Mouse (Mus musculus) thymus, postnatal 14 days (tissue): ENCODE data around the gene Gm21962.
A peak's percentile ranks its signal among the peaks of the same experiment; 100 is the strongest.
"Not testable (repeated sequence)": the region's sequence is repeated elsewhere in the genome, so short reads cannot be mapped to it uniquely, and the experiment has no call there.

ENCODE experiments used
- DNase-seq: peaks from one replicate; pipeline ENCODE4 v3.0.0; 2021

Gene Gm21962

DNA sequence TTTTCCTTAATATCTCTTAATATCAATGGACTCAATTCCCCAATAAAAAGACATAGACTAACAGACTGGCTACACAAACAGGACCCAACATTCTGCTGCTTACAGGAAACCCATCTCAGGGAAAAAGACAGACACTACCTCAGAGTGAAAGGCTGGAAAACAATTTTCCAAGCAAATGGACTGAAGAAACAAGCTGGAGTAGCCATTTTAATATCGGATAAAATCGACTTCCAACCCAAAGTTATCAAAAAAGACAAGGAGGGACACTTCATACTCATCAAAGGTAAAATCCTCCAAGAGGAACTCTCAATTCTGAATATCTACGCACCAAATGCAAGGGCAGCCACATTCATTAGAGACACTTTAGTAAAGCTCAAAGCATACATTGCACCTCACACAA lies at the start of gene Gm21962:
Gene Gm21962 (plus strand): TSS at position 301 of the 400 bp plus-strand sequence.
- not testable (repeated sequence) for DNase-seq

DNA sequence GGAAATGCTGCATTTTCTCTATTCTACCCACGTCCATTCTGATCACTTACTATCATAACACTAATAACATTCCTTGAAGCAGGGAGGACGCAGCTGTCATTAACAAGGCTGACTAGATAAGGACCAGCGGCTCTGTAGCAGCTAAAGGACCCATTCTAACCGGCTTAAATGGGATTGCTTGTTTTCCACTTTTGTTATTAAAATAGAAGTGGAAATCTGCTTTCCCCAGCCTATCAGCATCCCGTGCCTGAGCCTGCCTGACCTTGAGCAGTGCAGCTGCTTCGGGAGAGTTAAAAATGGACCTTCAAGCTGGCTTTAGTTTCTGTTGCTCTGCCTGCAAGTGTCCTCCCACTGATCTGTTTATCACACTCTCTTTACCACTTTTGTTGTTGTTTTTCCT lies 49.2 kb upstream of the Gm21962 start:
- no peak for DNase-seq

DNA sequence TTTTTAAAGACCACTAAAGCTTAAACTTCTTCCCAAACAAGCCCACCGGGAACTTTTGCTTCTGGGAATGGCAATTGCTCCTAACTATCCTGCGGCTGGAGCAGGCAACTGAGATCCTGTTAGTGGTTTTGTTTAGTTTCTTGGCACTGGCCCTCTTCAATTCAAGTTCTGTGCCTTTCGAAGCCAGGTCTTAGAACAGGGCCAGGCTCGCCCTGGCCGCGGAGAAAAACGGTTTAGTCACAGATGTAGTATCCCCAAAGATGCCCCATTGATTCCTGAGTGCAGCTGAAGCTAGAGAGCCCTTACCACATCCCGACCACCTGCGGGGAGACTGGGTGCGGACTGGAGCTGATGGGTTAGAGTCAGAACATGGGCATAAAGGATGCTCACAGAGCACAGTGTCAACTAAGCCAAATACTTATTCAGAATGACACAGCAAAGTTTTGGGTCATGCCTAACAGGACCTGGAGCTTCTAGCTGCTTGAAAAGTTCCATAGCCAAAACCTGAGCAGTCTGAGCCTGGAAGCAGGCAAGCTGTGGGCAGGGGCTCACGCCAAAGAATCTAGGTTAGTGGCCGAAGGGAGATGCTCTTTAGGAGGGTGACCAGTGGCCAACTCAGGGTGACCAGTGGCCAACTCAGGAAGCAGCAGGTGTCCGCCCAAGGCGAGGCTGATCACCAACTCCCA lies 48.3 kb upstream of the Gm21962 start:
- no peak for DNase-seq

DNA sequence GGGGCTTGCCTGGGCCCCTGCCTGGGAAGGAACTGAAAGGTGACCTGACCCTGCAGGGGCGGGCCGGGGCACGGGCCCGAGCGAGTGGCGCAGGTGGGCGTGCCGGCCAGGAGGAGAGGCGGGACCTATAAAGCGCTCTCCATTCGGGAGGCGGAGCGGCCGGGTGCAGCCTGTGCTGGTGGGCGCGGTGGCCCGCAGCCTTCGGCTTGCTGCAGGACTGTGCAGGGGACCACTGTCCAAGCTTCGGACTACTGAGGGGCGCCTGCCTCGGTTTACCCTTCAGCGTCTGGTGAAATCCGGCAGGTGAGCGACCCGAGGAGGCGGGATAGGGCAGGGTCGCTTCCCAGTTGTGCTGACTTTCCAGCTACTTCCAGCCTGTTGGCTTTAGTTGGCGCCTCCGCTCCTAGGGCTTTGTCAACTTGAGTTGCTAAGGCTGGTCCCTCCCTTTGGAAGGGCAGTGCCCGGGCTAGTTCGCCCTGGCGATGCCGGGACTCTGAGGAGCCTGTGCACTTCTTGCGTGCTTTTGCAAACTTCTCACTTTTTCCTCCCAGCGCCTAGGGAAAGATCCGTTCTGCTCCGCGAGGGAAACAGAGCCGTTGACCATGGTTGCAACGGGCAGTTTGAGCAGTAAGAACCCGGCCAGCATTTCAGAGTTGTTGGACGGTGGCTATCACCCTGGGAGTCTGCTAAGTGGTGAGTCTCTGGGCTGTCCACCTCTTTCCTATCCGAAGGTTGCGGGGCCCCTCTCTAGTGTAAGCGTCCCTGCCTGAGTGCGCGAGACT lies 47.6 kb upstream of the Gm21962 start:
- peak; percentile 17 for DNase-seq

DNA sequence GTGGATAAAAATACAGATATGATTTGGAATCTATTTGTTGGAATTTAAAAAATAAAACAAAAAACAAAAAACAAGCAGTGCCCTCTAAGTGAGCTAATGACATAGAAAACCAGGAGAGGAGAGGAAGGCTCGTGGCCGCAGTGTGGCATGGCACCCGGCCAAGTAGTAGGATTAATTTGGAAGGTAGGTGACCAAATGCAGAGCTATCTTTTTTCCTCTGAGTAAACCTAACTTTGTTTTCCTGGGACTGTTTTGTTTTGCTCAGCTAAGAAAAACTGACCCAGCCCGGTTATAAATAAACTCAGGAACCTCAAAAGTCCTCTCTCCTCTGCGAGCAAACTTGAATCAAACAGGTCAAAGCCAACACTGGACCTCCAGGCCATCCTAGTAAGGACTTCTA lies 46.3 kb upstream of the Gm21962 start:
- DNase-seq: no peak

DNA sequence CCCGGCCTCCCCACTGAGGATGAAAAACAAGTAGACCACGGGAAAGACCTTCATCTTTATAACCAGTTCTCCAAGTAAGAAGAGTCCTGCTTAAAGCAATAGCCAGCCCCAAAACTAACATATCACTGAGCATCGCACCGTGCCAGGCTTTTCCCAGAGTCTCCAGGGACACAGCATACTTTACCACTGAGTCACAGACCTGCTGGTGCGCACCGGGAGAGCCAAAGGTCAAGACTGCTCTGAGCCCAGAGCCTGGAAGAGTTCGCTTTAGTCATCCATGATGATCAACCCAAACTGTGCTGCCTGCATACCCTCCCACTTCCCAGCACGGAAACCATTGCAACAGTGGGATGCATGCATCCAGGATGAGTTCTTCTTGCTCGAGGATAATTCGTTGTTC lies 37.6 kb upstream of the Gm21962 start:
- DNase-seq: no peak

DNA sequence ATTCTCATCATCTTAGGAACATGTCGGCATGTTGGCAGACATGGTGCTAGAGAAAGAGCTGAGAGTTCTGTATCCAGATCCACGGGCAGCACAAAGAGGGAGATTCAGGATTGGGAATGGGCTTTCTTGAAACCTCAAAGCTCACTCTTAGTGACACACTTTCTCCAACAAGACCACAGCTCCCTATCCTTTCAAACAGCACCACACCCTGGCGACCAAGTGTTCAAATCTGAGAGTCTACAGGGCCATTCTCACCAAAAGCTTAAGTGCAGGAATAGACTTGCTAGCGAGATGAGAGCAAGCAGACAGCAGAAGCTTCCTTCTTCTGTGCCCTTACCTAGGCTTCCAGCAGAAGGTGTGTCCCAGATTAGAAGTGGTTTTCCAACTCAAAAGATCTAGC lies 34.8 kb upstream of the Gm21962 start:
- no peak for DNase-seq

DNA sequence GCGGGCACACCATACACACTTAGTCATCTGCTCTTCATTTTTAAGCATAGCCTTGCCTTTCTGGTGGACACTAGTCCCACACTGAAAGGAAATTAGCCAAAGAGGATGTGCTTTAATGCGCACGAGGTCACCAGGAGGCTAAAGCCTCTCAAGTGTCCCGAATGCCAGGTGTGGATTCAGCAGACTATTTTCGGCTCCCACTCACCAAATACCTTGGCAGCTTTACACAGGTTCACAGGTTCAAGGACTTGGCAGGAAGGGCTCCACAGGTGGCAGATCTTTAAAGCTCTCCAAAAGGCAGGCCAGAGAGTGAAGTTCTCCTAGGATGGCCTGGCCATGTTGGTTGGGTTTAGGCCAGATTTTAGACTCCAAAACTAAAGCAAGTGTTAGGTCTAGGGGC lies 30.1 kb upstream of the Gm21962 start:
- no peak for DNase-seq

DNA sequence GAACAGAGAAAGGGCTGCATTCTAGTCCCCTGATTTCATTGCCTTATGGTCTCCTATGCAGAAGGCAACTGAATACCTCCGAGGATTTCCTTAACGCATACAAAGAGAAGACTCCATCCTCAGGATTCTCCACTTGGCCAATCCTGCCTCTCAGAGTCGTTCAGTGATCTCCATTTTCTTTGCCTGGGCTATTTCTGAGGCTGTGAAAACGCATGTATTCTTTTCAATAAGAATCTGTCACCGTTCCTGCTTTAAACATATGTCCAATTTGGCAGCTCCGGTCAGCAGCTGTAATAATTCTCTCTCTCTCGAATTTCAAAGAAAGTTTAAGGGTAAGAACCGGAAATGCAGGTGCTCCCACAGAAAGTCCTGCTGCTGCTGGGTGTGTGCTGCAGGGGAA lies 29.2 kb upstream of the Gm21962 start:
- no peak for DNase-seq

DNA sequence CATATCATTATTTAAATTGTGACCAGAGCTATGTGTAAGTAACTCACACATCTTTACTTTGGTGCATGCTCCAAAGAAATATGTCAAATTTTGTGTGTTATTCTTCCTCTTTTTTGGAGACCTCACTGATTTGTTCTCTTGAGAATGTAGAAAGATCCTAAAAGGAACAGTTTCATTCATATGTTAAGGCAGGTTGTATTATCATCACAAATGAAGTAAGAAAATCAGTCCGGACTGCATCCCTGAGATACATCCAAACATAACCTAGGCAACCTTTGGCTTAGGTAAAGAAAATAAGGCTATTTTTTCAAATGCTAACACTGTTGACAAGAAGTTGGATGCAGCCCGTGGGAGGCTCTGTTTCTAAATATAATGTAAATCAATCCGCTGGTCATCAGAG lies 28.8 kb upstream of the Gm21962 start:
- no peak for DNase-seq

DNA sequence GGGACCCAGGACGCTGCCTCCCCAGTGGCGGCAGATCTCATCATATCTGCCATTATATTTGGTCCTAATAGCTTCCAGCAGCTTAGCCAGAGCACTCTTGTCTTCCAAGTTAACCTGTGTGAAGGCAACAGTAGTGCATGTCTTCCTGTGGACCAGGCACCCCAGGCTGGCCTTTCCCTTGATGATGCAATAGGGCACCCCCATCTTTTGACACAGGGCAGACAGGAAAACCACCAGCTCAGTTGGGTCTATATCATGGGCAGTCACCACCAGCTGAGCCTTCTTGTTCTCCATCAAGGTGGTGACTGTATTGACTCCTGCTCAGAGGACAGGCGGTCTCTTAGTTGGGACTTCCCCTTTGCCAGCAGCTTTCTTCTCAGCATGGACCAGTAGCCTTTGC lies 27.2 kb upstream of the Gm21962 start:
- DNase-seq: no peak

DNA sequence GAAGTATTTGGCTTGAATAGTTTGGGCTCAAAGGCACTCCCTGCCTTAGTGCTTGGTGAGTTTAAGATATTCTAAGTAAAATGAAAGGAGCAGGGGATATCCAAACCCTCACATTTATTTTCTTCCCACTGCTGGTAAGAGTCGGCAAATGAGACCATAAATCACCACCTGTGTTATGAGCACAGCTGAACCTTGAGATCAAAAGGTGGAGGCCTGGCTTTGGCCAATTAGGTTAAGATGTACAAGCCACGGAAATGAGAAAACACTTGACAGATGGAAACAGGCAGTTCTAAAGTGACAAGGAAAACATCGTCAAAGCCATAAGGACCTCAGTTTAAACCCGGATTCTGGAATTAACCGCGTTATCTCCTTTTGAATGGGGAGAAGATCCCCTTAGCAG lies 26.4 kb upstream of the Gm21962 start:
- DNase-seq: no peak

DNA sequence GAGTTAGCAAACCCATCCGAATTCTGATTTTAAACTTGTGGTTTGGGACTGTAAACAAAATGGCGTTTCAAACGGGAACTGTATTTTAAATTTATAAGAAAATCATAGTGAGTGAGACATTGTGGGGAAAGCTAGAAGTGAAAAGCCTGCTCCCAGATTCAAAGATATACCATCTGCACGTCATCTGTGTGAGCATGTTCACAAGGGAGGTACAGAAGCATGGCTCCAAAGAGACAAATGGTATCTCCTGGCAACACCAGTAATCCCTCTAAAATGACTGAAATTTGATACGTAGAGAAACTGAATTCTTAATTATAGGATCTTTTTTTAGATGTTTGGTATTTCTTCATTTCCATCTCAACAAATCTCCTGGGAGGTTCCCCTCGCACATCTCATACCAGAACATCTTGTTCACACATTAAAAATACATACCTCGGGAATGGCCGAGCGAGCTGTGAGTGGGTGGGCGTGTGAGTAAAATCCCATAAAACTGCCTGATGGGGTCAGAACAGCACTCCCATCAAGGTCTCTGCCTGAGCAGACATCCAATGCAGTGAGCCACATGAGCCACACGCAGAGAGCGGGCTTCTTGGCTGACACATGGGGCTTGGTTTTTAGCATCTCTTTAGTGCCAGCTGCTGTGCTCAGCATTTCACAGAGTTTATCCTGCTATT lies 23.8 kb upstream of the Gm21962 start:
- DNase-seq: no peak

DNA sequence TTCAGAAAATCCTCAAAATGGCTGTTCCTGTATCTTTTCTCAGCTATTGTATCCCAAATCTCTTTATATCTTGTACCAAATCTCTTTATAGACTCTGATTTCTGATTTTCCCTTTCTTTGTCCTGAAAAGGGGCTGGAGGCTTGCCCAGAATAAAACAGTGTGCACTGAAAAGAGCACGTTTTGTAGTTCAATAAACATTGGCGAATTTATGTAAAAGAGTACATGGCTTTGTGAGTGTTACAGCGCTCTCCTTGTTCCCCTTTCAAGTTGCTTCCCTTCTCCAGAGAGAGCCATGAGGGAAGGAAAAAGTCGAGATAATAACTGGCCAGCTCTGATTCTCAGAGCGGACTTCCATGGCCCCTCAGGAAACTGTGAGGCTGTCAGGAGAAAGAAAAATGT lies 22.2 kb upstream of the Gm21962 start:
- no peak for DNase-seq

DNA sequence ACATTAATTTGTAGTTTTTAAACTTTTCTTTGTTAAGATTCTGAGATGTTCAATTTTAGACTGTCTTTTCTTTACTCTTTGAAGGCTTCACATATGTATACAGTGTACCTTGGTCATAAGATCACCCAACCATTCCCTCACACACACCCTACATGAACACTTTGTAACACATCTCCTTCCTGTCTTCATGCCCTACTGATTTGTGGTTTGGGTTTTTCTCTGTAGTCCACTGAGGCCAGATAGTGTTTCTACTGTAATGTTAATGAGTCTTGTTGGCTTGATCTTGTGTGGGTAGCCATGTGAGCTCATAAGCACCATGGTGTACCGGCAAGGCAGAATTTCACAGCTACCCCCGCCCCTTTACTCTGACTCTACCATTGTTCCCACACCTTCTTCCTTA lies 18.5 kb upstream of the Gm21962 start:
- no peak for DNase-seq

DNA sequence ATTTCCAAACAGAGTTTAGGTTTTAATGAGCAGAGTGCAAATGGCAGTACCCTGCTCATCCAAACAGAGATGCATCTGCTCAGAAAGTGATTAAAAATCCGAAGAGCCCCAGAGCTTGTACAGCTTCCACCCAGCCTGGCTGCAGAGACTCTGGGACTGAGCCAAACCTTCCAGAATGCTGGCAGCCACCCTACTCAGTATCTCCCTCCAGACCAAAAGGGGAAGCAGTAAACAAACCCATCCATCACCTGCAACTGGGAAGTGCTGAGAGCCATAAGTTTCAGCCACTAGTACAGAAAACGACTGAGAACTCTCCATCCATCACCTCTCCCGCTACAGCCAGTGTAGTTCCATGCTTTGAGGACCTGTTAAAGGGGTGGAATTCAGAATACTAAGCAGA lies 9.6 kb downstream of the Gm21962 start:
- no peak for DNase-seq

DNA sequence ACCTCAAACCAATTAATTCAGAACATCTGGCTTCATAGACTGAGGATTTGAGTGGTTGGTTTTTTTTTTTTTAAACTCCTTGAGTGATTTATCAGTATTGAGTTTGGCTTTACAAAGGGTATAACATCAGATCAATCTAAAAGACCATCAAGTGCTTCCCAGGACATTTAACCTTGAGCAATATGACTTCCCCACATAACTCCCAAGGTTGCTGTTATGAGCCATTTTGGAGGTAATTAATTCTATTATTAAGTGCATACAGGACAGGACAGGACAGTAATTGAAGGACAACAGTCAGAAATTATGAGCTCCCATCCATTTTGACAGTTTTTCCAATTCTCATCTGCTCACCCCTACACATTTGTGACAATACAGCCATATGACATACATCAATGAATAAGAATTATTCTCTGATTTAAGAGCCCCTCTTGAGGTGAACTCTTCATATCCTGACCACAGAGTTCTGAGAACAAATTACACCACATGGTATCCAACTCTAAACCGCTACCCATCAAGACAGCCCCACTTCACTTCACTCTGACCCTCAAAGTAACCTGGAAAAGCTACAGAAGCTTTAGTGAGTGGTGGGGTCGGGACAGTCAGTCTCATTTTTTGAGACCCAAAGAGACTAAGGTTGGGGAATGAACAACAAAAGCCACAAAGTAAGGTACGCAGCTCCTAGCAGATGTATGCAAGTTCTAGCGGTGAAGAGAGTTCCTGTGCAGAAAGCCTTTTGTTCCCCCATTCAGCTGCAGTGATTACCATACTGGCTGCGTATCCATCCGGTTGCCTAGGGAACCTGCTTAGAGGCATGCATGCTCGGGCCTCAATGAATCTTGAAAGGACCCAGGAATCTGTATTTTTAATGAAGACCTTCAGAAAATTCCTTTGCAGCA lies 11.8 kb downstream of the Gm21962 start:
- DNase-seq: no peak

DNA sequence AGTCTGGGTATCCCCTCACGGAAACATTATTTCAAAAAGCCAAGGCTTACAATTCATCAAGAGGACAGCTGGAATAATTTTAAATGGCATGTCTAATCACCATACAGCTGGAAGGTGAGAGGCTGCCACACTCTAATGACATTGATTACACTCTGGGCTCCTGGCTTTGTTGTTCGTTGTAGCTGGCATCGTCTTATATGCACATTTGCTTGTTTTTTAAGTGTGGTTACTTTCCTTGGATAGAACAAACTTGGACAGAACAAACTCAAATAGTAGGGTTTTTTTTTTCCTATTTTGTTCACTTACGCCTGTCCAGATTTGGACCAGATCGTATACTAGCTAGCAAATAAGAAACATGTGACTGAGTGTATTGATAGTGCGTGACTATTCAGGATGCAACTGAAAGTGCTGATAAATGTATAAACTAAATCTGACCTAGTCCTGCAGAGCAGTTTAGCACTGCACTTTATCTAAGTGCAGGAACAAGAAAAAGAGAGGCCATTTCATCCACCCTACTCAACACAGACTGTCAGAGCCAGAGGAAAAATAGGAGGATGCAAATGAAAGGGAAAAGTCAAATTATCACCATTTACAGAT lies 12.6 kb downstream of the Gm21962 start:
- DNase-seq: no peak

DNA sequence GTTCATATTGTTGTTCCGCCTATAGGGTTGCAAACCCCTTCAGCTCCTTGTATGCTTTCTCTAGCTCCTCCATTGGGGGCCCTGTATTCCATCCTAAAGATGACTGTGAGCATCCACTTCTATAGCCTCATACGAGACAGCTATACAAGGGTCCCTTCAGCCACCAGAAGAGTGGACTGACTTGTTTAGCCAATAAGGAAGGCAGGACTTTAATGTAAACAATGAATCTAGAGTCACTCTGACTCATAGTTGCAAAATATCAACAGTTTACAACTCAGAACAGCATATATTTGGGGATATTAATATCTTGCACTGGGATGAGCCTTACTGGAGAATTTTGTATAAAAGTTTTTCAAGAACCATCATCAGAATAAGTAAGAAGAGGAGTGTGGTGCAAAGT lies 15.6 kb downstream of the Gm21962 start:
- DNase-seq: no peak

DNA sequence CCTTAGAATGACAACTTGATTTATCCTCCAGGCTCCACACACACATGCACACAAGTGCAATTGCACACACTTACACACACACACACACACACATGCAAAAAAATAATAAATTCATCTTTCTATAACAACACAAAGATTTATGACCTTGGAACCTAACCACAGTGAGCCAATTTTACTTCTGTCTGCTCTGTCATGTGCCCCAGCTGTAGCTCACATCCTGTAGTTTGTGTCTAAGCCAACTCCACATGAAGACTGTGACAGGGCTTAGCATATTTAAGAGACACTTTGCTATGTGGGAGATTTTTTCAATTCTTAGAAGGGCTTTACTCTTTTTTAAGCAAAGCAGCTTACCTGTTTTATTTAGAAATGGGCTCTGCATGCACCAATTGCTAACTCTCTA lies 20.2 kb downstream of the Gm21962 start:
- no peak for DNase-seq

DNA sequence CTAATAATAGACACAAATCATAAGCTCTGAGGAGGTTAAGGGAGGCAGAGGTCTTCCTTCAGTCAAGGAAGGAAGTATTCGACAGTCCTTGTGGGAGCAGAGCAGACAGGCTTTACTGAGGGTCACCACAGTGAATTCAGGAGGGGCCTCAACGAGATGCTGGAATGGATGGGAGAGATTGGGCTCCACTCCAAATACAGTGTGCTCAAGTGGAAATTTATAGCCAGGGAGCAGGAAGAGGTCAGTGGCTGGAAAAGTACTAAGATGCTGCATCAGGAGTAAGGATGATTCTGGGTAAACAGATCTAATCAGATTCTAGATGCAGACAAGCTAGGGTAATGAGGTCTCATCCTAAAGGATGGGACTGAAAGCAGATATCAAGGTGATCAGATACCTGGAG lies 44.6 kb downstream of the Gm21962 start:
- no peak for DNase-seq

DNA sequence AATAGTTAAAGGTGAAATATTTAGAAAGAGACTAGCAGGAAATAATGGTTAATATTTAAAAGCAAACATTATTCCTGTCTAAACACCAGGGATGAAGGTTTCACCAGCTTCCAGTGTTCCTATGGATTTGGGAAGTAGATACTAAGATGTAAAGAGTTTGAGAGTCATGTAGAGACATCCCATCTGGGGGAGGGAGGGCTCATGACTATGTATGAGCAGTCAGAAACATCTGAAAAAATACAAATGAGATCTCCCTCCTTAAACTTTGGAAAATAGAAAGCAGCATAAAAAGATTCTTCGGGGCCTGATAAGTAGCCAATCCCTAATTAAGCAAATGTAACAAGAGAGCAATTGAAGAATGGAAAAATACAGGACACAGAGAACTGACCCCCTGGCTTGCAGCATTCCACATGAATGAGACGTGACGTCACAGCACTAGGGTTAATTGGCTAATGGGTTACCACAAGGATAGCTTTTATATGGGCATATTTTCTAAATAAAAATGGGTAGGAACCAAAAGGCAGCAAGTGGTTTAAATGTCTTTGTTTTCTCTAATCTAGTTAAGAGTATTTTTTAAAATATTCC lies 45.3 kb downstream of the Gm21962 start:
- DNase-seq: no peak
